Mouse (Mus musculus) T-cell, adult 66 days (primary cell): ENCODE measurements around the gene H2-Ob. TPM values are rescaled to one million over a fixed set of nuclear protein-coding genes. Genes with fewer than 3 reads are reported as not detected.

Experiments used
- total RNA-seq, 2 experiments: library from RNA; stranded (reverse); gene quantifications; 3 replicates in 1 of 2; 4 replicates in 1 of 2; pipeline ENCODE4 v1.2.4; 2023

H2-Ob gene
- 10 to 100 TPM; 50.5 to 59.9 TPM for total RNA-seq

GRCm38 (mm10) chr17:34238706-34239105 is at the start of gene H2-Ob:
H2-Ob (plus strand) TSS chr17:34238903.

GRCm38 (mm10) chr17:34196941-34197894 is 41.5 kb upstream of the H2-Ob start, which contains the start of gene Psmb8:
Psmb8 (plus strand) TSS chr17:34197721.

GRCm38 (mm10) chr17:34203444-34203843 is 35.3 kb upstream of the H2-Ob start, which contains the start of gene Tap2:
Tap2 (plus strand) TSS chr17:34203527.

DNA sequence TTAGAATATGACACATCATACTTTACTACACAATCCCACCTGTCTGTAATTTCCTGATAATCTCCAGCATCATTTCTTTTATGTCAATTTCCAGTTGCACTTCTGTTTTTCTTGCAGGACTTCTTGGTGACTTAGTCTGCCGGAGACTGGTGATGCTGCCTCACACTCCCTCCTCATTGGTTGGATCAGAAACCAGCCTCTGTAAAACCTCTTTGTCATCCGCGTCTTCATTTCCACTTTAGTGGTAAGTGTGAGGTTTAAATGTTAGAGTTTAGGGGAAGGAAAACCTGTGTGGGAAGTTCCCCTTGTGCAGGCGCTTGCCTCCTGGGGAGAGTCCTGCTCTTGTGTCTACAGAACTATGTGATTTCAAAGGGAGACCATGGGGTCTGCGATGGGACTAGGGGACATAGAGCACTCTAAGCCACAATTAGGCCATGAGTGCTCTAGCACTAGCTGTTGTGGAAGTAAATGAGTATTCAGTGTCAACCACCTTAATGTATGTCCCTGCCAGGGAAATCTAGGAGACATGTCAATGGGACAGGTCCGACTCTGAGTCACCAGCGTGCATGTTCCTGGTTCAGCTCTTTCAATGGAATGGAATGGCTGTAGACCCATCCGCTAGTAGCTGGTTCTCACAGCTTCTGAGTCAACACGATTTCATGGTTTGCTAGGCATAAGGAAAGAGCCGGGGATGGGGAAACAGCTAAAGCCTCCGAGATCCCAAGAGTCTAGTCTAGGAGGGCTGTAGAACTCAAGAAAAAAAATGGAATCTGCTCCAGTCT is 19.1 kb downstream of the H2-Ob start, which contains the start of gene H2-Ab1:
Gene H2-Ab1 (plus strand): TSS at position 96 of the 782 bp plus-strand sequence.

GRCm38 (mm10) chr17:34287648-34288047 is 48.9 kb downstream of the H2-Ob start, which contains the start of gene H2-Aa:
H2-Aa (minus strand) TSS chr17:34287823.

Other genes with a start within 250 kb of the H2-Ob start
- gene H2-K1, start 238.6 kb upstream of the H2-Ob start, total RNA-seq: 1,000 to 10,000 TPM; 5,234 to 5,289 TPM
- 10 to 100 TPM; 30.4 to 30.6 TPM for gene Ring1, start 214.2 kb upstream of the H2-Ob start, total RNA-seq
- 100 to 1,000 TPM; 117 to 150 TPM for gene H2-Ke6, start 210.8 kb upstream of the H2-Ob start, total RNA-seq
- 100 to 1,000 TPM; 100 to 103 TPM for gene Slc39a7, start 207.2 kb upstream of the H2-Ob start, total RNA-seq
- gene Rxrb, start 207.1 kb upstream of the H2-Ob start, total RNA-seq: 100 to 1,000 TPM; 114 to 115 TPM
- 10 to 100 TPM; 19.8 to 27.5 TPM for gene Col11a2, start 199.5 kb upstream of the H2-Ob start, total RNA-seq
- gene H2-Oa, start 146.6 kb upstream of the H2-Ob start, total RNA-seq: 1 to 10 TPM; 6.9 to 9.5 TPM
- gene H2-DMa, start 119.4 kb upstream of the H2-Ob start, total RNA-seq: 10 to 100 TPM; 25.1 to 25.8 TPM
- 100 to 1,000 TPM; 303 to 376 TPM for gene Brd2, start 116.3 kb upstream of the H2-Ob start, total RNA-seq
- gene H2-DMb2, start 95.6 kb upstream of the H2-Ob start, total RNA-seq: 1 to 10 TPM; 2.3 to 8.6 TPM
- gene H2-DMb1, start 85.8 kb upstream of the H2-Ob start, total RNA-seq: 1 to 10 TPM; 3.1 to 5.9 TPM
- 100 to 1,000 TPM; 187 to 213 TPM for gene Tap1, start 51.4 kb upstream of the H2-Ob start, total RNA-seq
- 100 to 1,000 TPM; 130 to 159 TPM for gene Psmb9, start 51.1 kb upstream of the H2-Ob start, total RNA-seq
- 100 to 1,000 TPM; 281 to 304 TPM for gene Psmb8, start 41.2 kb upstream of the H2-Ob start, total RNA-seq
- gene Tap2, start 35.4 kb upstream of the H2-Ob start, total RNA-seq: 100 to 1,000 TPM; 165 to 199 TPM
- gene H2-Ab1, start 18.8 kb downstream of the H2-Ob start, total RNA-seq: 10 to 100 TPM; 20.1 to 49.2 TPM
- 10 to 100 TPM; 21.0 to 52.3 TPM for gene H2-Aa, start 48.9 kb downstream of the H2-Ob start, total RNA-seq
- gene H2-Eb1, start 67.0 kb downstream of the H2-Ob start, total RNA-seq: 10 to 100 TPM; 16.7 to 33.7 TPM
- not detected for gene H2-Eb2, start 86.8 kb downstream of the H2-Ob start, total RNA-seq
- under 1 TPM in 1 of 2 experiments, not detected in 1; 0.36 TPM for gene Btnl2, start 115.9 kb downstream of the H2-Ob start, total RNA-seq
- not detected for gene Btnl1, start 138.2 kb downstream of the H2-Ob start, total RNA-seq
- 1 to 10 TPM; 1.1 to 2.8 TPM for gene BC051142, start 159.9 kb downstream of the H2-Ob start, total RNA-seq
- gene Btnl4, start 238.4 kb downstream of the H2-Ob start, total RNA-seq: not detected